Mouse (Mus musculus): ENCODE measurements at regions not wholly inside any gene's neighbourhood (a gene's known extent, or its start where the extent isn't known, plus 50 kb on each side); places are given as distances from the start of the nearest gene placed in this dataset.

- Histone ChIP-seq H3K36me3 (ENCODE audit: control insufficient read depth, insufficient read depth, low read length) (no peaks in the 10 kb centered on the region), H3K27ac (ENCODE audit: control insufficient read depth, insufficient read depth, low read length) (no peak overlapping the region), H3K4me1 (replicated peaks; ENCODE audit: control insufficient read depth, insufficient read depth, low read length) (peaks cover 4% of the 10 kb centered on the region; the same call in 1 of the 2 replicates), H3K27me3 (ENCODE audit: control insufficient read depth, insufficient read depth, low read length) (no peaks in the 10 kb centered on the region), H3K4me3 (ENCODE audit: control insufficient read depth, insufficient read depth, low read length) (no peak overlapping the region)
- DNase-seq, result no peak
- 87% methylated on average over 8 of the region's 8 CpGs for WGBS
- no peak for TF ChIP-seq POLR2A (IDR thresholded peaks at IDR 0.05; ENCODE audit: control insufficient read depth, extremely low read depth, insufficient read depth, low read length, poor library complexity)
- TF ChIP-seq CTCF (IDR thresholded peaks at IDR 0.05; ENCODE audit: borderline replicate concordance, control insufficient read depth, extremely low read depth, insufficient read depth, low read length, poor library complexity), result no peak
Measured at GRCm38 (mm10) chr7:83089330-83089982, 222.3 kb downstream of the Mex3b start.

- H3K36me3 ChIP-seq (ENCODE audit: control insufficient read depth, insufficient read depth, low read length), result no peaks in the 10 kb centered on the region
- DNase-seq, result no peak
- H3K4me3 ChIP-seq (ENCODE audit: control insufficient read depth, insufficient read depth, low read length), result no peak overlapping the region
- H3K27ac ChIP-seq (ENCODE audit: control insufficient read depth, insufficient read depth, low read length), result no peak overlapping the region
- 22% methylated on average over 8 of the region's 8 CpGs for WGBS
- peaks cover 7% of the 10 kb centered on the region for H3K4me1 ChIP-seq (replicated peaks; ENCODE audit: control insufficient read depth, insufficient read depth, low read length)
- H3K27me3 ChIP-seq (ENCODE audit: control insufficient read depth, insufficient read depth, low read length), result no peaks in the 10 kb centered on the region
- no peak for TF ChIP-seq POLR2A (IDR thresholded peaks at IDR 0.05; ENCODE audit: control insufficient read depth, extremely low read depth, insufficient read depth, low read length, poor library complexity)
- TF ChIP-seq CTCF (IDR thresholded peaks at IDR 0.05; ENCODE audit: borderline replicate concordance, control insufficient read depth, extremely low read depth, insufficient read depth, low read length, poor library complexity), result no peak
Measured at GRCm38 (mm10) chr7:83093923-83094355, 226.8 kb downstream of the Mex3b start.

GRCm38 (mm10) chr7:83094899-83095298 is 227.8 kb downstream of the Mex3b start:
- WGBS, result 44% methylated on average over 3 of the region's 3 CpGs
- Histone ChIP-seq H3K27me3 (ENCODE audit: control insufficient read depth, insufficient read depth, low read length) (no peaks in the 10 kb centered on the region), H3K27ac (ENCODE audit: control insufficient read depth, insufficient read depth, low read length) (no peak overlapping the region), H3K4me1 (replicated peaks; ENCODE audit: control insufficient read depth, insufficient read depth, low read length) (peaks cover 7% of the 10 kb centered on the region), H3K36me3 (ENCODE audit: control insufficient read depth, insufficient read depth, low read length) (no peaks in the 10 kb centered on the region), H3K4me3 (ENCODE audit: control insufficient read depth, insufficient read depth, low read length) (no peak overlapping the region)
- no peak for TF ChIP-seq CTCF (IDR thresholded peaks at IDR 0.05; ENCODE audit: borderline replicate concordance, control insufficient read depth, extremely low read depth, insufficient read depth, low read length, poor library complexity)
- no peak for TF ChIP-seq POLR2A (IDR thresholded peaks at IDR 0.05; ENCODE audit: control insufficient read depth, extremely low read depth, insufficient read depth, low read length, poor library complexity)
- DNase-seq, result no peak

GRCm38 (mm10) chr7:83095593-83095992 is 228.5 kb downstream of the Mex3b start:
- no peaks in the 10 kb centered on the region for H3K36me3 ChIP-seq (ENCODE audit: control insufficient read depth, insufficient read depth, low read length)
- TF ChIP-seq CTCF (IDR thresholded peaks at IDR 0.05; ENCODE audit: borderline replicate concordance, control insufficient read depth, extremely low read depth, insufficient read depth, low read length, poor library complexity) (no peak), POLR2A (IDR thresholded peaks at IDR 0.05; ENCODE audit: control insufficient read depth, extremely low read depth, insufficient read depth, low read length, poor library complexity) (no peak)
- H3K4me3 ChIP-seq (ENCODE audit: control insufficient read depth, insufficient read depth, low read length), result no peak overlapping the region
- DNase-seq, result no peak
- no peak overlapping the region for H3K27ac ChIP-seq (ENCODE audit: control insufficient read depth, insufficient read depth, low read length)
- peaks cover 7% of the 10 kb centered on the region for H3K4me1 ChIP-seq (replicated peaks; ENCODE audit: control insufficient read depth, insufficient read depth, low read length)
- 51% methylated on average over 3 of the region's 3 CpGs for WGBS
- no peaks in the 10 kb centered on the region for H3K27me3 ChIP-seq (ENCODE audit: control insufficient read depth, insufficient read depth, low read length)

- no peak overlapping the region for H3K4me3 ChIP-seq (ENCODE audit: control insufficient read depth, insufficient read depth, low read length)
- no peaks in the 10 kb centered on the region for H3K4me1 ChIP-seq (replicated peaks; ENCODE audit: control insufficient read depth, insufficient read depth, low read length)
- TF ChIP-seq POLR2A (IDR thresholded peaks at IDR 0.05; ENCODE audit: control insufficient read depth, extremely low read depth, insufficient read depth, low read length, poor library complexity) (no peak), CTCF (IDR thresholded peaks at IDR 0.05; ENCODE audit: borderline replicate concordance, control insufficient read depth, extremely low read depth, insufficient read depth, low read length, poor library complexity) (no peak)
- H3K27me3 ChIP-seq (ENCODE audit: control insufficient read depth, insufficient read depth, low read length), result no peaks in the 10 kb centered on the region
- H3K36me3 ChIP-seq (ENCODE audit: control insufficient read depth, insufficient read depth, low read length), result no peaks in the 10 kb centered on the region
- DNase-seq, result no peak
- H3K27ac ChIP-seq (ENCODE audit: control insufficient read depth, insufficient read depth, low read length), result no peak overlapping the region
- 97% methylated on average over 1 of the region's 1 CpGs for WGBS
Measured at GRCm38 (mm10) chr7:83104426-83104825, 237.3 kb downstream of the Mex3b start.

- H3K36me3 ChIP-seq (ENCODE audit: control insufficient read depth, insufficient read depth, low read length), result no peaks in the 10 kb centered on the region
- H3K4me3 ChIP-seq (ENCODE audit: control insufficient read depth, insufficient read depth, low read length), result no peak overlapping the region
- no peaks in the 10 kb centered on the region for H3K27me3 ChIP-seq (ENCODE audit: control insufficient read depth, insufficient read depth, low read length)
- no peak overlapping the region for H3K27ac ChIP-seq (ENCODE audit: control insufficient read depth, insufficient read depth, low read length)
- TF ChIP-seq POLR2A (IDR thresholded peaks at IDR 0.05; ENCODE audit: control insufficient read depth, extremely low read depth, insufficient read depth, low read length, poor library complexity), result no peak
- no peak for TF ChIP-seq CTCF (IDR thresholded peaks at IDR 0.05; ENCODE audit: borderline replicate concordance, control insufficient read depth, extremely low read depth, insufficient read depth, low read length, poor library complexity)
- no peak for DNase-seq
- H3K4me1 ChIP-seq (replicated peaks; ENCODE audit: control insufficient read depth, insufficient read depth, low read length), result no peaks in the 10 kb centered on the region
Measured at GRCm38 (mm10) chr7:83105672-83106071, 238.5 kb downstream of the Mex3b start.
